In the genomic region with DNA sequence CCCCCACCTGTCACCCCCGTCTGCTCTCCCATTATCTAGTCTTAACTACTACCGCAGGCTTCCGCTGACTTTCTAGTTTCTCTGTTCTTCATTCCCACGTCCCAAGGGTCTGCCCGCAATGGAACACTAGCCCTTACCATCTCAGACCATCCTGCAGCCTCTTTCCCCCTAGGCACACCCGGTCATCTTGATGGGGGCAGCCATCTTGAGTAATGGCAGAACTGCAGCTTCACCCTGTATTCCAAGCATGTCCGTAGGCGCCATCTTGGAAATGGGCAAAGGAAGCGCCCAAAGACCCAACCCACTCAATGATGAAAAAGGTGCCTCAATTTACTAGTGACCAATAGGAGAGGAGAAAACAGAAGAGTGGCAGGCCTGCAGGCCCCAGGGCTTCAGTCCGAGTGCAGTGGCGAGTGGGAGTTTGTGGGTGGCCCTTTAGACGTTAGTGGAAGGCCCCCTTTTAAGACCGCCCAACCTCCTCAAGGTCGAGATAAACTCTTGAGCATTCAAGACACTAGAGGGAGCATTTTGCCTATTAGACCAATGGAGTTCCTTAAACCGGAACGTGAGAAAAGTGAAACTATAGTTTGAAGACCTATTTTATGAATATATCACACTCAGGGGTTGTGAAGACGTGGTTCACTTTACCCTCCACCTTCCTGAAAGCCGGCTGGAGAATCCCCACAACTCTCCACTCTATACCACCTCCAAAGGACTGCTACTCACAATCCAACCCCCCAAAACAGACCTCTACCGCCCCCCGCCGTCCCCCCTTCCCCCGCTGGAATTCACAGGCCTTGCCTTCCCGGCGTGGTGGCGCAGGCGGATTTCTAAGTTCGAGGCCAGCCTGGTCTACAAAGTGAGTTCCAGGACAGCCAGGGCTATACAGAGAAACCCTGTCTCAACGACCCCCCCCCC, we compare ENCODE assay signal across 8 mouse cellular contexts. TPM values are rescaled to one million over a fixed set of nuclear protein-coding genes. Genes with fewer than 3 reads are reported as not detected.
DNase-seq lines count a peak whose midpoint lies in the region; ATAC-seq and TF ChIP-seq lines count a peak whose summit lies in the region.

A gene (minus strand): TSS at position 277 of the 918 bp plus-strand sequence.

- H3K4me3 ChIP-seq in C2C12 (ENCODE audit: insufficient read depth, poor library complexity, severe bottlenecking) (peak within 1 kb of the TSS; percentile 66), myocyte (peak within 1 kb of the TSS; percentile 70)
- H3K4me3 ChIP-seq in erythroblast, embryonic 14.5 days (replicated peaks), result peak within 1 kb of the TSS; percentile 79
- peak within 1 kb of the TSS; percentile 65 for H3K4me3 ChIP-seq in heart, embryonic 11.5 days (ENCODE audit: low read depth, low read length)
- H3K4me3 ChIP-seq in kidney, embryonic 16.5 days (ENCODE audit: low read length), result peak within 1 kb of the TSS; percentile 62
- peak within 1 kb of the TSS; percentile 58 for H3K4me3 ChIP-seq in liver, adult 2 months (ENCODE audit: insufficient read depth, low read depth, low read length)

- H3K9ac ChIP-seq in heart, embryonic 11.5 days (ENCODE audit: low read depth, low read length), result peak within 1 kb of the TSS; percentile 75
- H3K9ac ChIP-seq in kidney, embryonic 16.5 days (replicated peaks; ENCODE audit: low read length), result peak within 1 kb of the TSS; percentile 74
- H3K9ac ChIP-seq in liver, adult 2 months (ENCODE audit: low read depth, low read length), result peak within 1 kb of the TSS; percentile 59

- ATAC-seq in heart, embryonic 11.5 days (replicated peaks; ENCODE audit: insufficient number of reproducible peaks, low FRiP score, low TSS enrichment), result peak; percentile 96
- peak; percentile 99 for ATAC-seq in kidney, embryonic 16.5 days (ENCODE audit: low FRiP score, low TSS enrichment)

- WGBS in heart, embryonic 11.5 days (ENCODE audit: insufficient replicate concordance), result 2% methylated on average over 28 of the region's 28 CpGs
- WGBS in kidney, embryonic 16.5 days, result 1% methylated on average over 28 of the region's 28 CpGs
- WGBS in liver, adult 2 months, result 3% methylated on average over 28 of the region's 28 CpGs

- H3K36me3 ChIP-seq in C2C12 (ENCODE audit: control insufficient read depth, insufficient read depth) (peaks cover 18% of the 10 kb centered on the region), myocyte (ENCODE audit: control insufficient read depth, insufficient read depth) (peaks cover 4% of the 10 kb centered on the region)
- H3K36me3 ChIP-seq in erythroblast, embryonic 14.5 days (ENCODE audit: control insufficient read depth), result peaks cover 24% of the 10 kb centered on the region
- peaks cover 10% of the 10 kb centered on the region for H3K36me3 ChIP-seq in heart, embryonic 11.5 days (ENCODE audit: control insufficient read depth, insufficient read depth, low read length)
- H3K36me3 ChIP-seq in kidney, embryonic 16.5 days (ENCODE audit: insufficient read depth, low read length), result peaks cover 13% of the 10 kb centered on the region
- H3K36me3 ChIP-seq in liver, adult 2 months (ENCODE audit: control insufficient read depth, insufficient read depth, low read length), result peaks cover 29% of the 10 kb centered on the region
- peaks cover 1% of the 10 kb centered on the region for H3K36me3 ChIP-seq in splenic B cell, adult 2 months (ENCODE audit: control insufficient read depth, insufficient read depth, low read length, poor library complexity, severe bottlenecking)

- peak within 1 kb of the TSS; percentile 85 for H3K27ac ChIP-seq in heart, embryonic 11.5 days (ENCODE audit: low read depth, low read length)
- H3K27ac ChIP-seq in kidney, embryonic 16.5 days (ENCODE audit: low read length), result peak within 1 kb of the TSS; percentile 96
- peak within 1 kb of the TSS; percentile 74 for H3K27ac ChIP-seq in liver, adult 2 months (replicated peaks; ENCODE audit: insufficient read depth, low read depth, low read length)

- H3K4me2 ChIP-seq in heart, embryonic 11.5 days, result peak within 1 kb of the TSS; percentile 88
- H3K4me2 ChIP-seq in kidney, embryonic 16.5 days (replicated peaks; ENCODE audit: low read depth, low read length), result peak within 1 kb of the TSS; percentile 89
- peak within 1 kb of the TSS; percentile 97 for H3K4me2 ChIP-seq in myocyte (ENCODE audit: low read depth)

- H3K79me2 ChIP-seq in C2C12 (ENCODE audit: control insufficient read depth, insufficient read depth) (no peaks in the 10 kb centered on the region), myocyte (ENCODE audit: control insufficient read depth, insufficient read depth) (no peaks in the 10 kb centered on the region)
- no peaks in the 10 kb centered on the region for H3K79me2 ChIP-seq in liver, adult 2 months (ENCODE audit: control insufficient read depth, insufficient read depth, low read length)

- H3K4me1 ChIP-seq in erythroblast, embryonic 14.5 days (ENCODE audit: control insufficient read depth), result peaks cover 27% of the 10 kb centered on the region
- peaks cover 13% of the 10 kb centered on the region for H3K4me1 ChIP-seq in heart, embryonic 11.5 days (ENCODE audit: control insufficient read depth, insufficient read depth, low read length)
- H3K4me1 ChIP-seq in kidney, embryonic 16.5 days (ENCODE audit: insufficient read depth, low read length), result peaks cover 16% of the 10 kb centered on the region
- H3K4me1 ChIP-seq in liver, adult 2 months (ENCODE audit: control insufficient read depth, insufficient read depth, low read length), result peaks cover 11% of the 10 kb centered on the region

- peak; percentile 36; the same call in 1 of the 2 replicates for TF ChIP-seq POLR2A in brain, embryonic 14.5 days (IDR thresholded peaks at IDR 0.05; ENCODE audit: borderline replicate concordance, extremely low read depth, insufficient read depth, insufficient read length, poor library complexity, severe bottlenecking)
- peak; percentile 11; the same call in 1 of the 2 replicates for TF ChIP-seq POLR2A in liver, adult 2 months (IDR thresholded peaks at IDR 0.05; ENCODE audit: extremely low read depth, insufficient read depth, low read length)
- peak; percentile 52 for TF ChIP-seq POLR2A in myocyte (IDR thresholded peaks at IDR 0.05; ENCODE audit: insufficient read length, low read depth)

- no peak for TF ChIP-seq CTCF in C2C12 (IDR thresholded peaks at IDR 0.05; ENCODE audit: control insufficient read depth, insufficient read depth, insufficient read length)
- TF ChIP-seq CTCF in brain, embryonic 14.5 days (IDR thresholded peaks at IDR 0.05; ENCODE audit: borderline replicate concordance, extremely low read depth, insufficient read depth, insufficient read length), result peak; percentile 51; the same call in 1 of the 2 replicates
- 0 out of 2 replicates have a peak, but pooled peaks have one; percentile 22 for TF ChIP-seq CTCF in liver, adult 2 months (IDR thresholded peaks at IDR 0.05; ENCODE audit: low read depth, low read length)

- H3K27me3 ChIP-seq in C2C12 (ENCODE audit: control insufficient read depth, insufficient read depth, insufficient read length), result no peaks in the 10 kb centered on the region
- no peaks in the 10 kb centered on the region; the same call in 1 of the 2 replicates for H3K27me3 ChIP-seq in erythroblast, embryonic 14.5 days (ENCODE audit: control insufficient read depth)
- H3K27me3 ChIP-seq in heart, embryonic 11.5 days (ENCODE audit: control insufficient read depth, insufficient read depth, low read length), result no peaks in the 10 kb centered on the region
- H3K27me3 ChIP-seq in kidney, embryonic 16.5 days (ENCODE audit: insufficient read depth, low read length), result no peaks in the 10 kb centered on the region
- no peaks in the 10 kb centered on the region for H3K27me3 ChIP-seq in liver, adult 2 months (ENCODE audit: control insufficient read depth, insufficient read depth, low read length)
- H3K27me3 ChIP-seq in myocyte (ENCODE audit: control insufficient read depth, insufficient read depth, insufficient read length), result no peaks in the 10 kb centered on the region
- H3K27me3 ChIP-seq in splenic B cell, adult 2 months (ENCODE audit: control insufficient read depth, insufficient read depth, low read length, poor library complexity, severe bottlenecking), result no peaks in the 10 kb centered on the region

- H3K79me3 ChIP-seq in C2C12 (ENCODE audit: low read depth), result no peaks in the 10 kb centered on the region

- H3ac ChIP-seq in C2C12 (ENCODE audit: control insufficient read depth, insufficient read length, low read depth) (peak within 1 kb of the TSS; percentile 76), myocyte (ENCODE audit: control insufficient read depth, insufficient read length) (no peak within 1 kb of the TSS)

- peak; percentile 99 for DNase-seq in brain, embryonic 14.5 days (ENCODE audit: low read depth)
- DNase-seq in liver, adult 2 months (ENCODE audit: extremely low read depth, low read depth, low spot score), result peak; percentile 97
- peak; percentile 98 for DNase-seq in splenic B cell, adult 2 months (ENCODE audit: low read depth, low spot score)

- H3K9me3 ChIP-seq in erythroblast, embryonic 14.5 days (ENCODE audit: control insufficient read depth, low read length), result no peaks in the 10 kb centered on the region
- no peaks in the 10 kb centered on the region for H3K9me3 ChIP-seq in heart, embryonic 11.5 days (replicated peaks; ENCODE audit: control insufficient read depth, low read length)
- no peaks in the 10 kb centered on the region for H3K9me3 ChIP-seq in kidney, embryonic 16.5 days (ENCODE audit: low read length)

TF ChIP-seq in C2C12, 6 proteins besides CTCF, POLR2A, EP300 and RAD21 (continues in another document):
- no peak for TF ChIP-seq MYOG (IDR thresholded peaks at IDR 0.05; ENCODE audit: control insufficient read depth, extremely low read depth, insufficient read length)
- TF ChIP-seq CEBPB (IDR thresholded peaks at IDR 0.05; ENCODE audit: low read depth), result no peak
- TF ChIP-seq FOSL1 (IDR thresholded peaks at IDR 0.05; ENCODE audit: insufficient read depth, low read length, poor library complexity, severe bottlenecking), result no peak
- no peak for TF ChIP-seq MAX (IDR thresholded peaks at IDR 0.05)
- no peak for TF ChIP-seq USF1 (IDR thresholded peaks at IDR 0.05; ENCODE audit: low read depth)

TF ChIP-seq in myocyte, 11 proteins besides CTCF, POLR2A, EP300 and RAD21:
- TF ChIP-seq USF1 (IDR thresholded peaks at IDR 0.05; ENCODE audit: low read depth), result no peak
- TF ChIP-seq POLR2AphosphoS2 (IDR thresholded peaks at IDR 0.05; ENCODE audit: insufficient read length, low read depth), result peak; percentile 18

RNA-seq across cellular contexts. Expression of the gene that starts here (rescaled TPM):
- polyA plus RNA-seq in C2C12 (2012; fragmentation: generic; extraction: Trizol) (58.7 TPM), myocyte (2012; fragmentation: generic; extraction: Trizol) (49.4 TPM)
- 35.8 and 38.1 TPM in 2 replicates for polyA plus RNA-seq in brain, embryonic 14.5 days (2012; rRNA removed)
- polyA plus RNA-seq in erythroblast, embryonic 14.5 days (2012), result 2.2 TPM in 2 replicates
- 44.1 and 53.2 TPM in 2 replicates for polyA plus RNA-seq in heart, embryonic 11.5 days (2014; fragmentation: Nextera tagmentation; extraction: Ambion mirVana)
- polyA plus RNA-seq in kidney, embryonic 16.5 days (2015; fragmentation: Nextera tagmentation; extraction: Ambion mirVana), result 40.6 and 44.1 TPM in 2 replicates
- total RNA-seq in liver, adult 2 months (2014; rRNA removed), result 5.5 and 10.7 TPM in 2 replicates
- 6.7 and 9.7 TPM in 2 replicates for polyA plus RNA-seq in liver, adult 2 months (2012; rRNA removed)

Comparison
In these comparisons a context has a peak if more than half of its experiments do, and no peak if none do; other contexts are left out.
1. Peak in every context shown above with its lines: DNase-seq, ATAC-seq, H3K4me3 ChIP-seq and H3K27ac ChIP-seq.